Mouse (Mus musculus) splenic B cell, adult 2 months (primary cell): ENCODE results near the gene C1qtnf2.

Source experiments
- DNase-seq: peaks from one replicate; pipeline ENCODE4 v3.0.0-alpha.2; 2011; ENCODE audit warnings: low read depth, low spot score
- H3K27me3 ChIP-seq: 2 replicates; pipeline ENCODE4 v1.6.1; 2012; ENCODE audit warnings: mild to moderate bottlenecking, low read length, moderate library complexity, mixed read lengths; ENCODE audit not compliant: control insufficient read depth, poor library complexity, insufficient read depth, severe bottlenecking
- H3K36me3 ChIP-seq: 2 replicates; pipeline ENCODE4 v1.6.1; 2012; ENCODE audit warnings: mild to moderate bottlenecking, low read length, moderate library complexity, mixed read lengths; ENCODE audit not compliant: control insufficient read depth, poor library complexity, insufficient read depth, severe bottlenecking

C1qtnf2 gene

GRCm38 (mm10) chr11:43470881-43471820 is 2.9 kb upstream of the C1qtnf2 start:
- Histone ChIP-seq H3K27me3 (no peaks in the 10 kb centered on the region), H3K36me3 (no peaks in the 10 kb centered on the region)
- no peak for DNase-seq

GRCm38 (mm10) chr11:43473115-43473514 is 961 bp upstream of the C1qtnf2 start:
- no peak for DNase-seq
- no peaks in the 10 kb centered on the region for H3K36me3 ChIP-seq
- H3K27me3 ChIP-seq, result no peaks in the 10 kb centered on the region

GRCm38 (mm10) chr11:43473635-43474224 is 346 bp upstream of the C1qtnf2 start:
- Histone ChIP-seq H3K27me3 (no peaks in the 10 kb centered on the region), H3K36me3 (no peaks in the 10 kb centered on the region)
- no peak for DNase-seq

- DNase-seq, result no peak
Measured at GRCm38 (mm10) chr11:43479376-43479775, 5.3 kb downstream of the C1qtnf2 start.

GRCm38 (mm10) chr11:43480561-43480960 is 6.5 kb downstream of the C1qtnf2 start:
- no peak for DNase-seq
- Histone ChIP-seq H3K36me3 (no peaks in the 10 kb centered on the region), H3K27me3 (no peaks in the 10 kb centered on the region)

More at GRCm38 (mm10) chr11:43479376-43479775, 5.3 kb downstream of the C1qtnf2 start:
- Histone ChIP-seq H3K27me3 (no peaks in the 10 kb centered on the region), H3K36me3 (no peaks in the 10 kb centered on the region)

GRCm38 (mm10) chr11:43481672-43482522 is 7.8 kb downstream of the C1qtnf2 start:
- no peak for DNase-seq
- Histone ChIP-seq H3K36me3 (no peaks in the 10 kb centered on the region), H3K27me3 (no peaks in the 10 kb centered on the region)

GRCm38 (mm10) chr11:43483122-43483792 is 9.2 kb downstream of the C1qtnf2 start:
- Histone ChIP-seq H3K27me3 (no peaks in the 10 kb centered on the region), H3K36me3 (no peaks in the 10 kb centered on the region)
- no peak for DNase-seq

GRCm38 (mm10) chr11:43484057-43484456 is 10.0 kb downstream of the C1qtnf2 start:
- Histone ChIP-seq H3K27me3 (no peaks in the 10 kb centered on the region), H3K36me3 (no peaks in the 10 kb centered on the region)
- no peak for DNase-seq

GRCm38 (mm10) chr11:43484652-43485051 is 10.6 kb downstream of the C1qtnf2 start:
- H3K27me3 ChIP-seq, result no peaks in the 10 kb centered on the region
- no peak for DNase-seq
- no peaks in the 10 kb centered on the region for H3K36me3 ChIP-seq

GRCm38 (mm10) chr11:43485855-43486254 is 11.8 kb downstream of the C1qtnf2 start:
- DNase-seq, result no peak
- no peaks in the 10 kb centered on the region for H3K36me3 ChIP-seq
- H3K27me3 ChIP-seq, result no peaks in the 10 kb centered on the region

GRCm38 (mm10) chr11:43492663-43493062 is 18.6 kb downstream of the C1qtnf2 start:
- peak; percentile 73 for DNase-seq
- Histone ChIP-seq H3K36me3 (no peaks in the 10 kb centered on the region), H3K27me3 (no peaks in the 10 kb centered on the region)

- DNase-seq, result peak; percentile 78
Measured at GRCm38 (mm10) chr11:43493815-43494409, 19.8 kb downstream of the C1qtnf2 start.

GRCm38 (mm10) chr11:43495037-43495436 is 21.0 kb downstream of the C1qtnf2 start:
- Histone ChIP-seq H3K36me3 (no peaks in the 10 kb centered on the region), H3K27me3 (no peaks in the 10 kb centered on the region)
- DNase-seq, result no peak

More at GRCm38 (mm10) chr11:43493815-43494409, 19.8 kb downstream of the C1qtnf2 start:
- no peaks in the 10 kb centered on the region for H3K36me3 ChIP-seq
- H3K27me3 ChIP-seq, result no peaks in the 10 kb centered on the region

- no peak for DNase-seq
- H3K27me3 ChIP-seq, result no peaks in the 10 kb centered on the region
Measured at GRCm38 (mm10) chr11:43495532-43495931, 21.5 kb downstream of the C1qtnf2 start.

More at GRCm38 (mm10) chr11:43495532-43495931, 21.5 kb downstream of the C1qtnf2 start:
- H3K36me3 ChIP-seq, result no peaks in the 10 kb centered on the region
